Mouse (Mus musculus) thymus, postnatal 0 days (tissue): ENCODE measurements around the gene Tbc1d22a. TPM values are rescaled to one million over a fixed set of nuclear protein-coding genes. Genes with fewer than 3 reads are reported as not detected.

ENCODE experiments used
- DNase-seq: peaks from one replicate; pipeline ENCODE4 v3.0.0-alpha.2; 2015; ENCODE audit warnings: low spot score
- polyA plus RNA-seq: library from polyadenylated mRNA; unstranded; fragments of >200 nt; fragmentation: Nextera tagmentation; extraction: Ambion mirVana; gene quantifications from 2 replicates; pipeline ENCODE4 v1.2.1, GENCODE M21; 2015

Gene Tbc1d22a
- polyA plus RNA-seq, 1 experiment from 2014 or later: 21.0 TPM

DNA sequence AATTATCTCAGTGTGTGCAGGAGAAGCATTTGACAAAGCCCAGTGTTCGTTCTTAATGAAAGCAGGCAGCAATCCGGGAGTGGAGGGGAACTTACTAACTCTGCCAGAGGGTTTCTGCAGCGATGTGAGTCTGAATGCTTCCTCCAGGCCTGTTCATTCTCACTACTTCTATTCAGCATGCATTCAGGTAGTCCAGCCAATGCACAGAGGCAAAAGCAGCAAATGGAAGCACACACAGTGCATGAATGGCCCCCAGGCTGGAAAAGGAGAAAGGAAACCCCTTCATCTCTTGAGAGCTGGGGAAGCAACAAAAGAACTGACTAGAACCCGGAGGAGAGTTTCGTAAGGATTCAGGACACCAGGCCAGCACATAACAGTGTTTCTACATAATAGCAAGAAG lies 169.0 kb downstream of the Tbc1d22a start:
- no peak for DNase-seq

DNA sequence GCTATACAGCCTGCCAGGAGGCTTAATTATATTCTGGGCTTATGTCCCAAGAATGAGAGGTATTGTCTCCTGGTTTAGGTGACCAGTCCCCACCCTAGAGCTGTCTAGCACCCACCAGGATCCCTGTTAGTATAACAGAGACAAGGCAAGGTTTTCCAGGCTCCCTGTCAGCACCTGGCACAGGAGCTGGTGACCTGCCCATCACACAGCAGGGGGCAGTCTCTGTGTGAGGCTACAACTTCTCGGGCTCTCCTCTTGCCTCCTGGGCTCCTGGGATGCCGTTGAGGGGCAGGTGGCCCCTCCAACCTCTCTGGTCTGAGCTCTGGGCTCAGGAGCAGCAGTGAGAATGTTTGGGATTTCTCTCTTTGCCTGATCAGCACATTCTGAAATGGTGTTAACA lies 171.2 kb downstream of the Tbc1d22a start:
- no peak for DNase-seq

DNA sequence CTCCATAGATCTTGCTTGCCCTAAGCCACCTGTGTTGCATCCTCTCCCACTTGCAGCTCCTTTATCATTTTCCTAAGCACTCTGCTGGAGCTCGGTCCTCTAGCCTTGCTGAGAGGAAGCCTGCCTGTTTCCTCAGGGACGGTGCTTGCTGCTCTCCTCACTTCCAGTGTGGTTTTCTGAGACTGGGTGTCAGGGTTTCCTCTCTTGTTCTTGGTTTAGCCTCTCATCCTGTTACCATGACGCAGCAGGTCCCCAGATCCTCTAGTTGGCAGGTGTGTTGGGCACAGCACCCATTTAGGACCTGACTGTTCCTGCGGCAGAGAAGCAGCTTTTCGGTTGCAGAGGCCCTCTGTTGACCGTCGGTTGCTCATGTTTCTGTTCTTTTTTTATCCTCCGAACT lies 172.1 kb downstream of the Tbc1d22a start:
- DNase-seq: peak; percentile 79

DNA sequence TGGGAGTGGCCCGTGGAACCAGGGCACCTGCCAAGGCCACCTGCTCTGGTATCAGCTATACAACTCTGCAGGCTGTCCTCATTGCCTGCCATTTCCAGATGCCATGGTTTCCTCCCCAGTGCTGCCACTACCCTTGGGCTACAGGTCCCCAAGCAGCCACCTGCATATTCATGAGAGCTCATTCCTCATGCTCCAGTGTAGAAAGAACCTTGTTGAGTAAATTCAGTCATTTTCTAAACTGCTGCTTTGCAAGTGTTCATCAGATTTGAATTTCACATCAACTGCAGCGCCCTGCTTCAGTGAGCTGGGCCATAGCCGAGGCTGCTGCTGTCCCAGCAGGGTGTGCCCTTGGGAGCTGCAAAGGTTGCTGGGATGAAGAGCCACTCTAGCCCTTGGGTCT lies 174.3 kb downstream of the Tbc1d22a start:
- DNase-seq: peak; percentile 25

GRCm38 (mm10) chr15:86404866-86405265 lies 190.6 kb downstream of the Tbc1d22a start:
- peak; percentile 69 for DNase-seq

DNA sequence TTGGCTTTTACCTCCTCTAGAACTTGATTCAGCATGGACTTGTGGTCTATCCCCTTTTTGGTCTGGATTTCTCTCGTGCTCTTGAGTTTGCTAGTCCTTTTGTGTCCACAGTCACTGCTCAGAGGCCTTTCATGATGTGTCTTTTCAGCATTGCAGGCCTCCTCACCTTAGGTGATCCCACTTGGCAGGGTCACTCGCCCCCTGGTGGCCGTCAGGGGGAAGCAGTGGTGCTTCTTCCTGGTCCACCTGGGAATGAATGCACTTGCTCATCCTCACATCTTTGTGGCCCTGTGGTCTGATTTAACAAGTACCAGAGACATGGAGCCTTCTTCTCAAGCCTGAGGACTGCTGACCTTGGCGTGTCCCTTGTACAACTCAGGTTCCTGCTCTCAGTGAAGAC lies 191.3 kb downstream of the Tbc1d22a start:
- DNase-seq: peak; percentile 77

GRCm38 (mm10) chr15:86409352-86409751 lies 195.1 kb downstream of the Tbc1d22a start:
- peak; percentile 46 for DNase-seq

DNA sequence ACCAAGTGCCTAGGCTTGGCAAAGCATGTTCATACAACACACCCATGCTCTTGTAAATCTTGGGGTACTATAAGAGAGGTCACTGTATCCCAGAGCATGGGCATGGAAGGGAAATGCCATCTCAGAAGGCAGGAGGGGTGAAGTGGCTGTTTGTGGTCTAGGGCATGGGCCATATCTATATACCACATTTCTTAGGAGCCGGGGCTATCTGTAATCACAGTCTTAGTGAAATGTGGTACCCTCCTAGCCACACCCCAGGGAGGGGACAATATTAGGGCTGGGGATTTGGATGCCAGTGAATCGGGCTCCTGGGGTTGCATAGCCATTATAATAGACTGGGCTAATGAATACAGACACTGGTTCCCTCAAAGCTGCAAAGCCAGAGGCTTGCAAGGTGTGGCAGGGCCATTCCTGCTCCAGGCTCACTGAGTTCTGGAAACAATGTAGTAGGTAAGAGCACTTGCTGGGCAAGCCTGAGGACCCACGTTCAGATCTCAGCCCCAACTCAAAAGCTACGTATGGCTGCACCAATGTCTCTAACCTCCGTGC lies 197.3 kb downstream of the Tbc1d22a start:
- DNase-seq: no peak

GRCm38 (mm10) chr15:86415951-86416350 lies 201.7 kb downstream of the Tbc1d22a start:
- no peak for DNase-seq

- DNase-seq: no peak
These were observed 204.2 kb downstream of the Tbc1d22a start for GRCm38 (mm10) chr15:86418436-86418835.

- DNase-seq: no peak
These were observed 205.4 kb downstream of the Tbc1d22a start for GRCm38 (mm10) chr15:86419620-86420019.

DNA sequence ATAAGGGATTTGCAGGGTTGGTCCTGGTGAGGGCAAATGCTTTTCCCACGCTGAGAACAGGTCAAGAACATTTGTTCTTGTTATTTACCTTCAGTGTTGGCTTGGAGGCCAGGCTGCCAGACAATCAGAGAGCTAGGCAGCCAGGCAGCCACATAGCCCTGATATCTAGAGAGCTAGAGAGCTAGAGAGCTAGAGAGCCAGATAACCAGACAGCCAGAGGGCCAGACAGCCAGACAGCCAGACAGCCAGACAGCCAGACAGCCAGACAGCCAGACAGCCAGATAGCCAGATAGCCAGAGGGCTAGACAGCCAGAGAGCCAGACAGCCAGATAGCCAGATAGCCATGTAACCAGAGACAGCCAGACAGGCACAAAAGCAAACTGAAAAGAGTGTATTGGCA lies 208.6 kb downstream of the Tbc1d22a start:
- DNase-seq: no peak

DNA sequence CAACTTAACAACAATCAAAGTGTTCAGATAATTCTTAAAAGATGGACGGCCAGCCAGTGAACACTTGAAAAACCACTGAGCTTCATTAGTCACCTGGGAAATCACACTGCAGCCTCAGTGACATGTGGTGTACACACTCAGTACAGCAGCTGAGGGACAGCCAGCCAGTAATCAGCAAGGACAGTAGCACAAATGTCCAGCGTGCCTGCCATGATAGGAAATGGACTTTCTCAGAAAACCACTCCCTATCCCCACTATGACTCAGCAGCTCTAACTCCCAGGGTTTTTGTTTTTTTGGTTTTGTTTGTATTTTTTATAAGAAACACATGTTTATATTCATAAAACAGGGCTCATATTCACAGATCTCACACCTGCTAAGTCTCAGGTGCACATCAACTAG lies 209.6 kb downstream of the Tbc1d22a start:
- no peak for DNase-seq

DNA sequence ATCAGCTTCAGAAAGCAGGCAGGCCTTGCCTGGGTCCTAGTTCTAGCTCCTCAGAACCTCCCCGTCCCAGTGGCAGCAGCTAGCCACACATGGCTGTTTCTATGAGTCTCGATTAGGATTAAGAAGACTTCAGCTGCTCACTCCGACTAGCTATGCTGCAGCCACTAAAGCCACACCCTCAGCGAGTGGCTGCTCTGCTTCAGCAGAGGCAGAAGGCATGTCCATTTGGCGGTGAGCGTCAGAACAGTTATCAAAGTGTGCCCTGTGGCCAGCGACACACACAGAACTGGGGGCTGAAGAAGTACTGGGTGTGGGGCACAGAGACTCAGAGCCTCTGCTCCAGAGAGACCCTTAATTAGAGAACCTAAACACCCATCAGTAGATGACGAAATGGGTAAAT lies 210.7 kb downstream of the Tbc1d22a start:
- no peak for DNase-seq

DNA sequence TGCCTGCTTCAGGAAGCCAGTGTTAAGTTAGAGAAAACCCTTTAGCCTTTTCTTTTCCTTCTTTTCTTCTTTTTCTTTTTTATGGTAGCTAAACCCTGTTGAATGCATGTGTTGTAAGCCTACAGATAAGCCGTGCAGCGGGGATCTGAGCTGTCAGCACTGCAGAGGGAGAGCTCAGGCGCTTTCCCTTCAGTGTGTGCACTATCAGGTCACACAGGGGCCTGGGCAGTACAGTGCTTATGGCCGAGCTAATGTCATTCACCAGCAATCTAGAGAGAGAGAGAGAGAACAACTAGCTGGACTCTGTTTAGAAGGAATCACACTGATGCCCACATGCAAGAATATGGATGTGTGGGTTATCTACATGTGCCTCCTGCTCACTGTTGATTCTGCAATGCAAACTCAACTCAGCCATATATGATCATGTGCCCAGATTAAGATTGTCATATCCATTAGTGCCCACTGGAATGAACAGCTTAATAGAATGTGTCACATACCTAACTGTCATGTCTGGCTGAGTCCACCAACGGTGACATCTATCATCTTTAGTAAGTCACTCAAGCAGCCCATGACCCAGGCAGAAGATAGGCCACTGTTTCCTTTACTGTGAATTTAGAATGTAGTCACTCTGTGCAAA lies 212.2 kb downstream of the Tbc1d22a start:
- DNase-seq: no peak

GRCm38 (mm10) chr15:86427439-86427838 lies 213.2 kb downstream of the Tbc1d22a start:
- DNase-seq: no peak

DNA sequence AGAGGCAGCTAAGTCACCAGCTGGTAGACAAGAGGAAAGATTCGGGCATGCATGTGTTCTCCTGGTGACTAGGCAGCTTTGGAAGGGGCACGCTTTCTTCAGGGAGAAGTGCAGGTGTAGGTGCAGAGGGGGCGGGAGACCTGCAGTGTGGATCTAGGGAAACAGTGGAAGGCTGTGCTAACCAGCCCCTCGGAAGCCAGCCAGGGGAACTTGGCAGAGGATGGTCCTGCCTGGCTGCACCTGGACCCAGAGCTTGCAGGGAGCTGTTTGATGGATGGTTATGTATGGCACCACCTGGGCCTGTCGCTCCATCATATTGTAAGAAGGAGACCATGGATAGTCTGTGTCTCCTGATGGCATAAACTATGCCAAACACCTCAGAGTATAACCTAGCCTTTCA lies 214.2 kb downstream of the Tbc1d22a start:
- no peak for DNase-seq

GRCm38 (mm10) chr15:86429766-86430335 lies 215.6 kb downstream of the Tbc1d22a start:
- no peak for DNase-seq

- no peak for DNase-seq
These were observed 217.4 kb downstream of the Tbc1d22a start for GRCm38 (mm10) chr15:86431539-86432080.

GRCm38 (mm10) chr15:86432791-86433190 lies 218.5 kb downstream of the Tbc1d22a start:
- DNase-seq: no peak

- no peak for DNase-seq
These were observed 219.1 kb downstream of the Tbc1d22a start for GRCm38 (mm10) chr15:86433378-86433777.

- no peak for DNase-seq
These were observed 220.0 kb downstream of the Tbc1d22a start for GRCm38 (mm10) chr15:86434241-86434640.

GRCm38 (mm10) chr15:86437346-86437745 lies 223.1 kb downstream of the Tbc1d22a start:
- DNase-seq: peak; percentile 76
